Mouse (Mus musculus) CH12.LX (cell line): Measurements from ENCODE around the gene Narfl. TPM values are rescaled to one million over a fixed set of nuclear protein-coding genes. Genes with fewer than 3 reads are reported as not detected.

ENCODE experiments used
- DNase-seq: peaks from one replicate; pipeline ENCODE4 v3.0.0-alpha.2; 2013; ENCODE audit errors: extremely low read depth
- H3K27ac ChIP-seq: 2 replicates; pipeline ENCODE4 v1.5.1; 2012; ENCODE audit warnings: low read depth, mild to moderate bottlenecking, control low read depth, moderate library complexity; ENCODE audit not compliant: insufficient read depth
- H3K27me3 ChIP-seq: replicated peaks from 2 replicates; pipeline ENCODE3; 2012; ENCODE audit warnings: inconsistent platforms
- H3K36me3 ChIP-seq, 2 experiments: replicated peaks in 1 of 2; 2 replicates each; pipeline versions ENCODE3 to v1.6.1; 2012; ENCODE audit warnings: inconsistent platforms in 1 of 2, low read length in 1 of 2, mild to moderate bottlenecking in 1 of 2, mixed read lengths in 1 of 2, moderate library complexity in 1 of 2; ENCODE audit not compliant: control insufficient read depth in 1 of 2, insufficient read depth in 1 of 2
- H3K4me1 ChIP-seq, 2 experiments: 2 replicates each; pipeline ENCODE4 v1.6.1; 2012; ENCODE audit warnings: inconsistent platforms in 1 of 2, moderate library complexity in 1 of 2; ENCODE audit not compliant: insufficient read depth in 2 of 2, control insufficient read depth in 1 of 2
- H3K4me2 ChIP-seq: 2 replicates; pipeline ENCODE4 v1.6.1; 2012; ENCODE audit warnings: low read depth, mild to moderate bottlenecking, control low read depth; ENCODE audit not compliant: poor library complexity, insufficient read depth, severe bottlenecking
- H3K4me3 ChIP-seq, 3 experiments: fragments of 150-350 bp in 1 of 3; sonication (generic) in 1 of 3; replicated peaks in 1 of 3; 2 replicates each; pipeline versions ENCODE3 to v1.5.1; 2011 to 2012; ENCODE audit warnings: low read depth in 2 of 3, low read length in 2 of 3, mild to moderate bottlenecking in 2 of 3, moderate library complexity in 2 of 3, control low read depth in 1 of 3, improper control_type of control experiment in 1 of 3, inconsistent platforms in 1 of 3, mixed read lengths in 1 of 3; ENCODE audit not compliant: poor library complexity in 1 of 3
- H3K79me2 ChIP-seq: replicated peaks from 2 replicates; pipeline ENCODE4 v1.6.1; 2012; ENCODE audit warnings: mild to moderate bottlenecking, moderate library complexity; ENCODE audit not compliant: control insufficient read depth, poor library complexity, insufficient read depth, severe bottlenecking; ENCODE audit errors: extremely low read depth
- H3K9ac ChIP-seq: 2 replicates; pipeline ENCODE4 v1.6.1; 2012; ENCODE audit warnings: low read depth, mild to moderate bottlenecking, control low read depth, moderate library complexity; ENCODE audit not compliant: insufficient read depth
- H3K9me3 ChIP-seq: replicated peaks from 2 replicates; pipeline ENCODE3; 2012; ENCODE audit warnings: low read length, inconsistent platforms, mixed read lengths
- BHLHE40 ChIP-seq: IDR thresholded peaks from 2 replicates; pipeline ENCODE4 v1.6.1; 2011; ENCODE audit warnings: mild to moderate bottlenecking, low read depth, low read length, improper control_type of control experiment
- CHD1 ChIP-seq: IDR thresholded peaks from 2 replicates; pipeline ENCODE4 v1.6.1; 2012; ENCODE audit warnings: low read depth, low read length, improper control_type of control experiment, inconsistent platforms
- ELF1 ChIP-seq: IDR thresholded peaks from 2 replicates; pipeline ENCODE4 v1.6.1; 2014; ENCODE audit warnings: low read depth, mild to moderate bottlenecking, inconsistent platforms, low read length, improper control_type of control experiment
- EP300 ChIP-seq: IDR thresholded peaks from 2 replicates; pipeline ENCODE4 v1.6.1; 2011; ENCODE audit warnings: low read length, improper control_type of control experiment
- ETS1 ChIP-seq: conservative IDR thresholded peaks from 2 replicates; pipeline ENCODE4 v1.6.1; 2012; ENCODE audit warnings: low read depth, mild to moderate bottlenecking, inconsistent platforms, low read length, improper control_type of control experiment, moderate library complexity
- KAT2A ChIP-seq: IDR thresholded peaks from 2 replicates; pipeline ENCODE4 v1.6.1; 2012; ENCODE audit warnings: low read length, improper control_type of control experiment, inconsistent platforms; ENCODE audit not compliant: insufficient replicate concordance
- MAFK ChIP-seq: IDR thresholded peaks from 2 replicates; pipeline ENCODE4 v1.6.1; 2011; ENCODE audit warnings: low read length, improper control_type of control experiment; ENCODE audit not compliant: insufficient replicate concordance
- MAX ChIP-seq: IDR thresholded peaks from 2 replicates; pipeline ENCODE4 v1.6.1; 2011; ENCODE audit warnings: low read length, improper control_type of control experiment
- MYC ChIP-seq: IDR thresholded peaks from 2 replicates; pipeline ENCODE4 v1.6.1; 2011; ENCODE audit warnings: low read depth, mild to moderate bottlenecking, improper control_type of control experiment, low read length
- PAX5 ChIP-seq: IDR thresholded peaks from 2 replicates; pipeline ENCODE4 v1.6.1; 2012; ENCODE audit warnings: low read length, inconsistent platforms, mixed read lengths
- RAD21 ChIP-seq: IDR thresholded peaks from 2 replicates; pipeline ENCODE4 v1.6.1; 2011; ENCODE audit warnings: low read depth, mild to moderate bottlenecking, low read length, improper control_type of control experiment, moderate library complexity
- RCOR1 ChIP-seq: conservative IDR thresholded peaks from 2 replicates; pipeline ENCODE4 v1.6.1; 2012; ENCODE audit warnings: low read depth, mild to moderate bottlenecking, inconsistent platforms, low read length, improper control_type of control experiment
- TBP ChIP-seq: conservative IDR thresholded peaks from 2 replicates; pipeline ENCODE4 v1.6.1; 2011; ENCODE audit warnings: low read depth, low read length, improper control_type of control experiment
- TCF12 ChIP-seq: IDR thresholded peaks from 2 replicates; pipeline ENCODE4 v1.6.1; 2014; ENCODE audit warnings: low read depth, mild to moderate bottlenecking, inconsistent platforms, low read length, improper control_type of control experiment
- UBTF ChIP-seq: IDR thresholded peaks from 2 replicates; pipeline ENCODE4 v1.6.1; 2012; ENCODE audit warnings: low read depth, mild to moderate bottlenecking, inconsistent platforms, low read length, improper control_type of control experiment, moderate library complexity
- USF1 ChIP-seq: IDR thresholded peaks from 2 replicates; pipeline ENCODE4 v1.6.1; 2014; ENCODE audit warnings: low read depth, mild to moderate bottlenecking, inconsistent platforms, low read length, improper control_type of control experiment
- USF2 ChIP-seq: conservative IDR thresholded peaks from 2 replicates; pipeline ENCODE4 v1.6.1; 2011; ENCODE audit warnings: low read depth, low read length, improper control_type of control experiment
- dilution Hi-C: fragments of 300-500 bp; cut with MboI; formaldehyde crosslinking; loops from 2 replicates; pipeline ENCODE4 v1.14.3; 2020; ENCODE audit warnings: low sequenced_read_pairs; ENCODE audit not compliant: extremely low pct_unique_long_range_greater_than_20kb, extremely low pct_ligation_motif_present
- in situ Hi-C: fragments of 300-500 bp; cut with MboI; formaldehyde crosslinking; loops from 3 replicates; pipeline ENCODE4 v1.14.3; 2019; ENCODE audit warnings: low sequenced_read_pairs, low pct_ligation_motif_present, low pct_unique_long_range_greater_than_20kb, mixed read lengths
- polyA plus RNA-seq: library from polyadenylated mRNA; unstranded; fragments of >175 nt; gene quantifications from 2 replicates; pipeline ENCODE4 v1.2.1, GENCODE M21; 2012; ENCODE audit warnings: low read depth; ENCODE audit not compliant: insufficient read length
- total RNA-seq, 2 experiments: library from RNA; depleted of rRNA; stranded (reverse); fragments of 300-350 nt in 1 of 2; fragments of >200 nt in 1 of 2; gene quantifications; 2 replicates each; pipeline ENCODE4 v1.2.3; 2012 to 2014

The Narfl gene
- total and polyA plus RNA-seq, 3 experiments = 13.3 to 22.0 (median 16.5) TPM

GRCm38 (mm10) chr17:25825984-25826570, 52.5 kb downstream of the Narfl start:
- H3K4me3 ChIP-seq = no peak overlapping the region
- peaks cover under 1% of the 10 kb centered on the region; the same call in 1 of the 2 replicates for H3K79me2 ChIP-seq
- dilution Hi-C loops = no loop called here
- no peak overlapping the region for H3K27ac ChIP-seq
- DNase-seq = no peak
- no peaks in the 10 kb centered on the region for H3K9me3 ChIP-seq
- H3K4me2 ChIP-seq = no peak overlapping the region
- H3K9ac ChIP-seq = no peak overlapping the region
- H3K36me3 ChIP-seq = peaks cover 43 to 61% of the 10 kb centered on the region in 2 experiments
- TF ChIP-seq MAX (no peak), TCF12 (no peak), UBTF (no peak), EP300 (no peak), MAFK (no peak), KAT2A (no peak), ETS1 (no peak), TBP (no peak)
- peaks cover 19 to 49% of the 10 kb centered on the region in 2 experiments for H3K4me1 ChIP-seq
- in situ Hi-C loops = no loop called here
- H3K27me3 ChIP-seq = peaks cover 14% of the 10 kb centered on the region

GRCm38 (mm10) chr17:25827011-25827410, 53.4 kb downstream of the Narfl start:
- Histone ChIP-seq H3K36me3 (peaks cover 49 to 70% of the 10 kb centered on the region in 2 experiments), H3K4me1 (peaks cover 26 to 59% of the 10 kb centered on the region in 2 experiments)
- in situ Hi-C loops = no loop called here

More at GRCm38 (mm10) chr17:25827011-25827410, 53.4 kb downstream of the Narfl start:
- dilution Hi-C loops = no loop called here
- Histone ChIP-seq H3K27me3 (peaks cover 8% of the 10 kb centered on the region), H3K9ac (no peak overlapping the region), H3K4me2 (no peak overlapping the region), H3K4me3 (no peak overlapping the region), H3K27ac (no peak overlapping the region), H3K79me2 (peaks cover 9% of the 10 kb centered on the region), H3K9me3 (no peaks in the 10 kb centered on the region)
- DNase-seq = no peak
- TF ChIP-seq ETS1 = no peak
- TF ChIP-seq MYC = no peak
- TF ChIP-seq ELF1 = no peak
- TF ChIP-seq CHD1 = no peak
- no peak for TF ChIP-seq RAD21
- no peak for TF ChIP-seq EP300
- no peak for TF ChIP-seq MAFK
- TF ChIP-seq KAT2A = no peak
- TF ChIP-seq USF2 = no peak
- TF ChIP-seq USF1 = no peak
- no peak for TF ChIP-seq PAX5
- no peak for TF ChIP-seq BHLHE40
- TF ChIP-seq RCOR1 = no peak
